Comparison of ENCODE assay signal across 30 mouse cellular contexts in genomic region chr6:29631751-29632551, GRCm38 (mm10). TPM values are rescaled to one million over a fixed set of nuclear protein-coding genes. Genes with fewer than 3 reads are reported as not detected.
DNase-seq lines count a peak whose midpoint lies in the region; ATAC-seq and TF ChIP-seq lines count a peak whose summit lies in the region.
"Had no signal": no experiment of that assay in that cellular context is flagged by ENCODE, and none has a peak within 500 bp of the region (broad histone marks: within the 10 kb centered on the region; RNA-seq: fewer than 3 reads in every experiment).

No protein-coding gene starts in this region.

- no peaks in the 10 kb centered on the region for H3K27me3 ChIP-seq in hindbrain, embryonic 13.5 days
- H3K27me3 ChIP-seq in hindbrain, postnatal 0 days (ENCODE audit: insufficient read depth, low read length), result no peaks in the 10 kb centered on the region
- peaks cover 16% of the 10 kb centered on the region for H3K27me3 ChIP-seq in limb, embryonic 12.5 days
- peaks cover 30% of the 10 kb centered on the region for H3K27me3 ChIP-seq in limb, embryonic 10.5 days (ENCODE audit: low read depth, poor library complexity, severe bottlenecking)
- no peaks in the 10 kb centered on the region for H3K27me3 ChIP-seq in splenic B cell, adult 2 months (ENCODE audit: control insufficient read depth, insufficient read depth, low read length, poor library complexity, severe bottlenecking)
- H3K27me3 ChIP-seq: neural tube, embryonic 13.5 days had no signal

- H3K4me3 ChIP-seq in hindbrain, embryonic 13.5 days, result no peak overlapping the region
- H3K4me3 ChIP-seq in hindbrain, postnatal 0 days (ENCODE audit: low read length), result no peak overlapping the region
- H3K4me3 ChIP-seq in limb, embryonic 12.5 days (replicated peaks), result no peak overlapping the region
- H3K4me3 ChIP-seq in limb, embryonic 10.5 days, result no peak overlapping the region
- H3K4me3 ChIP-seq in ES-E14 (ENCODE audit: insufficient read depth in 1 of 2, low read depth in 1 of 2, low read length in 2 of 2, poor library complexity in 1 of 2, severe bottlenecking in 1 of 2), result no peak overlapping the region; a peak in 2 of 4 replicates
- H3K4me3 ChIP-seq: forebrain, embryonic 13.5 days; heart, embryonic 10.5 days; heart, embryonic 15.5 days; hindbrain, embryonic 12.5 days; liver, embryonic 12.5 days; megakaryocyte, embryonic 14.5 days; midbrain, embryonic 12.5 days; myocyte; neural tube, embryonic 13.5 days had no signal

- H3K36me3 ChIP-seq in hindbrain, embryonic 13.5 days, result no peaks in the 10 kb centered on the region
- H3K36me3 ChIP-seq in hindbrain, postnatal 0 days (ENCODE audit: insufficient read depth, low read length), result no peaks in the 10 kb centered on the region
- no peaks in the 10 kb centered on the region for H3K36me3 ChIP-seq in limb, embryonic 12.5 days
- H3K36me3 ChIP-seq in limb, embryonic 10.5 days, result no peaks in the 10 kb centered on the region
- no peaks in the 10 kb centered on the region for H3K36me3 ChIP-seq in ES-E14 (ENCODE audit: control insufficient read depth, insufficient read depth, low read length, poor library complexity, severe bottlenecking)
- no peaks in the 10 kb centered on the region for H3K36me3 ChIP-seq in splenic B cell, adult 2 months (ENCODE audit: control insufficient read depth, insufficient read depth, low read length, poor library complexity, severe bottlenecking)
- H3K36me3 ChIP-seq: heart, embryonic 10.5 days; heart, embryonic 15.5 days; hindbrain, embryonic 12.5 days; liver, embryonic 12.5 days; midbrain, embryonic 12.5 days; neural tube, embryonic 13.5 days had no signal

- no peak for DNase-seq in hindbrain, postnatal 0 days (ENCODE audit: low spot score)
- DNase-seq in limb, embryonic 10.5 days (ENCODE audit: low spot score), result no peak
- no peak for DNase-seq in ES-E14 (ENCODE audit: low read depth, low spot score)
- peak; percentile 8 for DNase-seq in splenic B cell, adult 2 months (ENCODE audit: low read depth, low spot score)
- no peak for DNase-seq in layer of hippocampus, adult 9-10 months (ENCODE audit: low spot score)
- DNase-seq in embryo, embryonic 9.5 days (ENCODE audit: extremely low spot score), result no peak
- DNase-seq: adrenal gland, adult 2 months; adrenal gland, postnatal 36 days; cerebellum, adult 18-20 months; cerebellum, postnatal 10 days; gastrocnemius, postnatal 10 days; heart, postnatal 36 days; layer of hippocampus, postnatal 36 days; liver, postnatal 0 days; lung, postnatal 4 days; right cerebral cortex, postnatal 25 days; thymus, postnatal 14 days had no signal

- no peak for ATAC-seq in hindbrain, embryonic 13.5 days (ENCODE audit: low FRiP score)
- no peak for ATAC-seq in hindbrain, postnatal 0 days
- ATAC-seq in limb, embryonic 12.5 days (ENCODE audit: insufficient number of reproducible peaks, insufficient read depth, low FRiP score, low TSS enrichment, low read depth), result no peak
- ATAC-seq: forebrain, embryonic 13.5 days; intestine, postnatal 0 days; liver, embryonic 12.5 days; liver, postnatal 0 days; Patski had no signal

- TF ChIP-seq CTCF in hindbrain, postnatal 0 days (IDR thresholded peaks at IDR 0.05; ENCODE audit: low read depth), result no peak

- H3K4me2 ChIP-seq in hindbrain, embryonic 13.5 days, result no peak overlapping the region
- no peak overlapping the region for H3K4me2 ChIP-seq in hindbrain, postnatal 0 days (ENCODE audit: low read depth, low read length)
- H3K4me2 ChIP-seq in limb, embryonic 12.5 days, result peak overlapping the region; percentile 2; the same call in 1 of the 2 replicates
- H3K4me2 ChIP-seq: forebrain, embryonic 13.5 days; heart, embryonic 15.5 days; hindbrain, embryonic 12.5 days; liver, embryonic 12.5 days; midbrain, embryonic 12.5 days; neural tube, embryonic 13.5 days had no signal

- in situ Hi-C loops in ES-E14 (cut with MboI; ENCODE audit: low sequenced_read_pairs in 2 of 2, unreplicated experiment in 2 of 2), result no loop called here

- WGBS in hindbrain, embryonic 13.5 days, result 27% methylated on average over 10 of the region's 10 CpGs
- WGBS in hindbrain, postnatal 0 days, result 29% methylated on average over 10 of the region's 10 CpGs
- WGBS in limb, embryonic 12.5 days, result 20% methylated on average over 10 of the region's 10 CpGs
- WGBS in limb, embryonic 10.5 days, result 19% methylated on average over 10 of the region's 10 CpGs

- H3K9me3 ChIP-seq in hindbrain, embryonic 13.5 days, result no peaks in the 10 kb centered on the region
- no peaks in the 10 kb centered on the region for H3K9me3 ChIP-seq in hindbrain, postnatal 0 days (ENCODE audit: low read length)
- no peaks in the 10 kb centered on the region for H3K9me3 ChIP-seq in limb, embryonic 12.5 days
- H3K9me3 ChIP-seq in limb, embryonic 10.5 days (replicated peaks), result no peaks in the 10 kb centered on the region
- H3K9me3 ChIP-seq in ES-E14 (ENCODE audit: control insufficient read depth, insufficient read depth, low read depth, low read length), result peaks cover 5% of the 10 kb centered on the region; the same call in 1 of the 2 replicates
- H3K9me3 ChIP-seq: forebrain, embryonic 13.5 days; heart, embryonic 10.5 days; heart, embryonic 15.5 days; hindbrain, embryonic 12.5 days; liver, embryonic 12.5 days; midbrain, embryonic 12.5 days; neural tube, embryonic 13.5 days had no signal

- no peak overlapping the region; the same call in 1 of the 2 replicates for H3K9ac ChIP-seq in hindbrain, embryonic 13.5 days
- no peak overlapping the region for H3K9ac ChIP-seq in hindbrain, postnatal 0 days (replicated peaks; ENCODE audit: low read length)
- H3K9ac ChIP-seq in limb, embryonic 12.5 days (replicated peaks), result no peak overlapping the region
- H3K9ac ChIP-seq in ES-E14 (ENCODE audit: insufficient read depth, low read depth, low read length, poor library complexity, severe bottlenecking), result no peak overlapping the region
- H3K9ac ChIP-seq: forebrain, embryonic 13.5 days; heart, embryonic 15.5 days; hindbrain, embryonic 12.5 days; liver, embryonic 12.5 days; liver, postnatal 0 days; midbrain, embryonic 12.5 days; neural tube, embryonic 13.5 days had no signal

- H3K27ac ChIP-seq in hindbrain, embryonic 13.5 days, result 0 out of 2 replicates have a peak overlapping the region, but pooled peaks have one; percentile 23
- H3K27ac ChIP-seq in hindbrain, postnatal 0 days, result no peak overlapping the region
- 0 out of 2 replicates have a peak overlapping the region, but pooled peaks have one; percentile 56 for H3K27ac ChIP-seq in limb, embryonic 12.5 days
- no peak overlapping the region for H3K27ac ChIP-seq in limb, embryonic 10.5 days
- H3K27ac ChIP-seq in ES-E14 (ENCODE audit: insufficient read depth, low read depth, low read length, poor library complexity, severe bottlenecking), result peak overlapping the region; percentile 58
- H3K27ac ChIP-seq: forebrain, embryonic 13.5 days; heart, embryonic 10.5 days; heart, embryonic 15.5 days; hindbrain, embryonic 12.5 days; liver, embryonic 12.5 days; midbrain, embryonic 12.5 days; neural tube, embryonic 13.5 days had no signal

- peaks cover 7% of the 10 kb centered on the region for H3K4me1 ChIP-seq in hindbrain, embryonic 13.5 days (replicated peaks)
- H3K4me1 ChIP-seq in hindbrain, postnatal 0 days (ENCODE audit: insufficient read depth, low read length), result no peaks in the 10 kb centered on the region
- H3K4me1 ChIP-seq in limb, embryonic 12.5 days (replicated peaks), result no peaks in the 10 kb centered on the region
- peaks cover 10% of the 10 kb centered on the region for H3K4me1 ChIP-seq in limb, embryonic 10.5 days
- H3K4me1 ChIP-seq in ES-E14 (ENCODE audit: control insufficient read depth in 2 of 2, insufficient read depth in 2 of 2, low read length in 2 of 2, poor library complexity in 1 of 2), result peaks cover 7 to 21% of the 10 kb centered on the region in 2 experiments; a peak in 3 of 4 replicates
- H3K4me1 ChIP-seq: forebrain, embryonic 13.5 days; heart, embryonic 15.5 days; liver, embryonic 12.5 days had no signal

TF ChIP-seq in ES-E14, 5 proteins besides CTCF, POLR2A, EP300 and RAD21:
- TF ChIP-seq HCFC1 (IDR thresholded peaks at IDR 0.05; ENCODE audit: borderline replicate concordance, insufficient read depth, low read length) (no peak), ZNF384 (IDR thresholded peaks at IDR 0.05; ENCODE audit: low read depth, low read length) (no peak), MAFK (IDR thresholded peaks at IDR 0.05; ENCODE audit: insufficient read depth, low read depth, low read length) (no peak), ZC3H11A (IDR thresholded peaks at IDR 0.05; ENCODE audit: borderline replicate concordance, low read depth, low read length) (no peak), CHD2 (IDR thresholded peaks at IDR 0.05; ENCODE audit: low read depth, low read length) (no peak)

RNA-seq across cellular contexts. Expression of gene Tnpo3, which starts 22.3 kb away (rescaled TPM):
- 92.0 and 95.9 TPM in 2 replicates for polyA plus RNA-seq in hindbrain, embryonic 13.5 days (2015; fragmentation: Nextera tagmentation; extraction: Ambion mirVana)
- total RNA-seq in hindbrain, postnatal 0 days (2014; rRNA removed), result 79.2 and 81.8 TPM in 2 replicates
- polyA plus RNA-seq in hindbrain, postnatal 0 days (2015; fragmentation: Nextera tagmentation; extraction: Ambion mirVana), result 56.7 and 57.3 TPM in 2 replicates
- 106 TPM in 2 replicates for polyA plus RNA-seq in limb, embryonic 12.5 days (2016; fragmentation: Nextera tagmentation; extraction: Ambion mirVana)
- 115 and 128 TPM in 2 replicates for polyA plus RNA-seq in limb, embryonic 10.5 days (2016; fragmentation: Nextera tagmentation; extraction: Ambion mirVana)
- 89.7 and 91.1 TPM in 2 replicates for total RNA-seq in ES-E14 (2012; rRNA removed)

Comparison
In these comparisons a context has a peak if more than half of its experiments do, and no peak if none do; other contexts are left out.
1. H3K27ac ChIP-seq: peak in hindbrain, embryonic 13.5 days (single experiment), limb, embryonic 12.5 days (single experiment) and ES-E14 (single experiment); none in hindbrain, postnatal 0 days (single experiment) and limb, embryonic 10.5 days (single experiment).